Mouse (Mus musculus): ENCODE data around the gene Kcnip4. TPM values are rescaled to one million over a fixed set of nuclear protein-coding genes. Genes with fewer than 3 reads are reported as not detected.

Gene Kcnip4
- total and polyA plus RNA-seq, 2 experiments from 2014 or later: 22.6 to 30.1 TPM

DNA sequence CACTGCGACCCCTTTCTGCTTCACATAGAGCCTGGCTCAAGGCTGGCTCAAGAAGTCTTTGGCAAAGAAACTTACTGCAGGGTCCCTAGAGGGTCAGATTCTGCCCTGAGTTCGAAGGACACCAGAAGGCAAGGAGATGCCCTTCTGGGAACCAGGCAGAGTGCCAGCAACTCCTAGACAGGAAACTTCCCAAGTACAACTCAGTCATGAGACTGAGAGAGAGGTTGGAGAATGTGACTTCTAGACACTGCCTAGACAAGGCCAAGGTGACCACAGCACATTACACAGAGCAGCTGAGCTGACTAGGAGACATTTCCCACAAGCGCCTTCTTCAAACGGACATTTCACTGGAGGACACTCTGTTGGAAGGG lies 520 bp upstream of the Kcnip4 start:
- no peaks in the 10 kb centered on the region for H3K36me3 ChIP-seq (ENCODE audit: insufficient read depth, low read length)

GRCm38 (mm10) chr5:49523997-49524393 lies 712 bp downstream of the Kcnip4 start:
- Histone ChIP-seq H3K4me2 (ENCODE audit: low read depth, low read length, poor library complexity, severe bottlenecking) (peak overlapping the region; percentile 96), H3K27ac (ENCODE audit: low read depth, low read length) (no peak overlapping the region), H3K4me1 (ENCODE audit: insufficient read depth, low read length) (no peaks in the 10 kb centered on the region), H3K9ac (replicated peaks; ENCODE audit: low read length, poor library complexity, severe bottlenecking) (peak overlapping the region; percentile 62), H3K9me3 (ENCODE audit: low read length) (no peaks in the 10 kb centered on the region), H3K27me3 (ENCODE audit: insufficient read depth, low read length) (no peaks in the 10 kb centered on the region; the same call in 1 of the 2 replicates), H3K36me3 (ENCODE audit: insufficient read depth, low read length) (no peaks in the 10 kb centered on the region), H3K4me3 (ENCODE audit: low read depth, low read length) (peak overlapping the region; percentile 77)
- ATAC-seq (ENCODE audit: low FRiP score) (peak; percentile 24), DNase-seq (ENCODE audit: low spot score) (peak; percentile 14)
- WGBS: 5% methylated on average over 11 of the region's 11 CpGs
- TF ChIP-seq CTCF (IDR thresholded peaks at IDR 0.05): no peak

More for the DNA sequence above, 520 bp upstream of the Kcnip4 start:
- TF ChIP-seq CTCF (IDR thresholded peaks at IDR 0.05): no peak
- WGBS: 63% methylated on average over 4 of the region's 4 CpGs
- H3K27me3 ChIP-seq (ENCODE audit: insufficient read depth, low read length): no peaks in the 10 kb centered on the region; the same call in 1 of the 2 replicates
- no peaks in the 10 kb centered on the region for H3K9me3 ChIP-seq (ENCODE audit: low read length)
- H3K9ac ChIP-seq (replicated peaks; ENCODE audit: low read length, poor library complexity, severe bottlenecking): no peak overlapping the region
- H3K4me1 ChIP-seq (ENCODE audit: insufficient read depth, low read length): no peaks in the 10 kb centered on the region
- no peak overlapping the region for H3K27ac ChIP-seq (ENCODE audit: low read depth, low read length)
- peak overlapping the region; percentile 77 for H3K4me3 ChIP-seq (ENCODE audit: low read depth, low read length)
- DNase-seq (ENCODE audit: low spot score) (peak; percentile 33), ATAC-seq (ENCODE audit: low FRiP score) (no peak)
- H3K4me2 ChIP-seq (ENCODE audit: low read depth, low read length, poor library complexity, severe bottlenecking): peak overlapping the region; percentile 96

DNA sequence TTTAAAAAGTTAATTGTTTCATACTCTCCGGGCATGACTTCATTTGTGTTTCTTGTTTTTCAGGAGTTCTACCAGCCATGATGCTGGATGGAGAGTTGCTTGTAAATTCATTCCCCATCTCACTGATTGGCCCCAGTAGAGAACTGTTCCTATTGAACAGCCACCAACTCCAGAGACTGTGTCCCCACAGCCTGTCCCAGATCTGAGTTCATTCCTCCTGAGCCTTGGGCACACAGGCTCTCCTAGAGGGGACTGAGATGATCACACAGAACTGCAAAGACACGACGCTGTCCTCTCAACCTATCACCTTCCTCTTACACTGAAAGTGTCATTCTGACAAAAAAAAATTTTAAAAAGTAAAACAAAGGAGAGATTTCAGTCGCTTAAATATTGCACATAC lies 1.7 kb downstream of the Kcnip4 start:
- Histone ChIP-seq H3K4me3 (ENCODE audit: low read depth, low read length) (no peak overlapping the region), H3K9me3 (ENCODE audit: low read length) (no peaks in the 10 kb centered on the region), H3K27me3 (ENCODE audit: insufficient read depth, low read length) (no peaks in the 10 kb centered on the region; the same call in 1 of the 2 replicates), H3K4me1 (ENCODE audit: insufficient read depth, low read length) (no peaks in the 10 kb centered on the region), H3K4me2 (ENCODE audit: low read depth, low read length, poor library complexity, severe bottlenecking) (no peak overlapping the region; the same call in 1 of the 2 replicates), H3K36me3 (ENCODE audit: insufficient read depth, low read length) (no peaks in the 10 kb centered on the region), H3K27ac (ENCODE audit: low read depth, low read length) (no peak overlapping the region), H3K9ac (replicated peaks; ENCODE audit: low read length, poor library complexity, severe bottlenecking) (no peak overlapping the region)
- no peak for TF ChIP-seq CTCF (IDR thresholded peaks at IDR 0.05)
- ATAC-seq (ENCODE audit: low FRiP score): no peak
- DNase-seq (ENCODE audit: low spot score): no peak
- whole genome bisulfite sequencing: 76% methylated on average over 4 of the region's 4 CpGs

DNA sequence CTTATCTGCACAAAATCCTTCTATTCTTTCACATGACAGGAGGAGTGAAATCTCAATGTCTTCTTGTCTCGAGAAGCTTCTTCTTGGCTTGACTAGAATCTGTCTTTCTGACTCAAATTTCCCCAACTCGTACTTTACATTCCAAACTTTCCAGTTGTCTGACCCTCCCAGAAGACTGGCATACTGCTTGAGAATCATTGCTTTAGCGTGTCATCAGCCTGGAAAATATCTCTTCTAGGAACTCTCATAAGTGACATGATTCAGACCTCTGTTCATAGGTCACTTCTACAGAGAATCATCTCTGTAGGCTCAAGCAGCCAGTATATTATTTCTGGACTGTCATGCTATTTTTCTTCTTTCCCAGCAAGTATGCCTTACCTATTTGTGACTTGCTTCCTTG lies 26.0 kb downstream of the Kcnip4 start:
- H3K9me3 ChIP-seq (ENCODE audit: low read length): no peaks in the 10 kb centered on the region

DNA sequence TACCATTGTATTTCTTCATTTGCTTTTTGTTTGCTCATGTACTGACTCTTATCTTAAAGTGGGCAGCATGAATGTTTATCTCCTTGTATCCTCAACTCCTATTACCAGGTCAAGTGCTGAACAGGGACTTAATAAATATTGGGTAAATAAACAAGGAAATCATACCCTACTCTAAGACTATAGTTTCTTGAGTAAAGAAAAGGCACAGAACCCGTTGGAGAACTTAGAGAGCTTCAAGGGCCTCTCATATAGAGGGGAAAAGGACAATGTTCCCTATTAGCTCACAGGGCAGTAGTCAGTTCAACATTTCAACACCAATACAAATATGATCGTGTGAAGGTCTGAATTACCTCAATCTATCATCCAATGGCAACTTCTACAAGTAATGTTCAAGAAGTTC lies 37.4 kb downstream of the Kcnip4 start:
- Histone ChIP-seq H3K4me2 (ENCODE audit: low read depth, low read length, poor library complexity, severe bottlenecking) (no peak overlapping the region), H3K9ac (replicated peaks; ENCODE audit: low read length, poor library complexity, severe bottlenecking) (no peak overlapping the region), H3K9me3 (ENCODE audit: low read length) (no peaks in the 10 kb centered on the region), H3K4me3 (ENCODE audit: low read depth, low read length) (no peak overlapping the region), H3K36me3 (ENCODE audit: insufficient read depth, low read length) (no peaks in the 10 kb centered on the region), H3K4me1 (ENCODE audit: insufficient read depth, low read length) (no peaks in the 10 kb centered on the region), H3K27ac (ENCODE audit: low read depth, low read length) (no peak overlapping the region), H3K27me3 (ENCODE audit: insufficient read depth, low read length) (no peaks in the 10 kb centered on the region)
- TF ChIP-seq CTCF (IDR thresholded peaks at IDR 0.05): no peak
- DNase-seq (ENCODE audit: low spot score) (no peak), ATAC-seq (ENCODE audit: low FRiP score) (no peak)
- 71% methylated on average over 2 of the region's 2 CpGs for WGBS

More for the DNA sequence above, 26.0 kb downstream of the Kcnip4 start:
- Histone ChIP-seq H3K4me3 (ENCODE audit: low read depth, low read length) (no peak overlapping the region), H3K4me2 (ENCODE audit: low read depth, low read length, poor library complexity, severe bottlenecking) (no peak overlapping the region), H3K9ac (replicated peaks; ENCODE audit: low read length, poor library complexity, severe bottlenecking) (no peak overlapping the region), H3K27ac (ENCODE audit: low read depth, low read length) (no peak overlapping the region), H3K36me3 (ENCODE audit: insufficient read depth, low read length) (no peaks in the 10 kb centered on the region), H3K27me3 (ENCODE audit: insufficient read depth, low read length) (no peaks in the 10 kb centered on the region), H3K4me1 (ENCODE audit: insufficient read depth, low read length) (no peaks in the 10 kb centered on the region)
- 88% methylated on average over 3 of the region's 3 CpGs for WGBS
- no peak for DNase-seq (ENCODE audit: low spot score)
- no peak for ATAC-seq (ENCODE audit: low FRiP score)
- no peak for TF ChIP-seq CTCF (IDR thresholded peaks at IDR 0.05)

- no peak for ATAC-seq (ENCODE audit: low FRiP score)
- no peaks in the 10 kb centered on the region for H3K36me3 ChIP-seq (ENCODE audit: insufficient read depth, low read length)
- H3K9me3 ChIP-seq (ENCODE audit: low read length): no peaks in the 10 kb centered on the region
- H3K4me2 ChIP-seq (ENCODE audit: low read depth, low read length, poor library complexity, severe bottlenecking): no peak overlapping the region
- H3K4me1 ChIP-seq (ENCODE audit: insufficient read depth, low read length): no peaks in the 10 kb centered on the region
- H3K9ac ChIP-seq (replicated peaks; ENCODE audit: low read length, poor library complexity, severe bottlenecking): no peak overlapping the region
- no peak for TF ChIP-seq CTCF (IDR thresholded peaks at IDR 0.05)
- WGBS: 52% methylated on average over 2 of the region's 2 CpGs
- H3K27ac ChIP-seq (ENCODE audit: low read depth, low read length): no peak overlapping the region
- no peaks in the 10 kb centered on the region for H3K27me3 ChIP-seq (ENCODE audit: insufficient read depth, low read length)
- peak; percentile 19 for DNase-seq (ENCODE audit: low spot score)
- H3K4me3 ChIP-seq (ENCODE audit: low read depth, low read length): no peak overlapping the region
Observed at GRCm38 (mm10) chr5:49470738-49471137, 54.0 kb downstream of the Kcnip4 start.

Measured in midbrain, postnatal 0 days (tissue).